Mouse (Mus musculus) frontal cortex, adult 2 months (tissue): ENCODE measurements around the gene Eef1a2. TPM values are rescaled to one million over a fixed set of nuclear protein-coding genes. Genes with fewer than 3 reads are reported as not detected.

ENCODE experiments used
- DNase-seq, 2 experiments: peaks; one replicate each; pipeline ENCODE4 v3.0.0; 2022; ENCODE audit warnings: low spot score in 1 of 2; ENCODE audit errors: extremely low spot score in 1 of 2
- polyA plus RNA-seq: library from polyadenylated mRNA; depleted of rRNA; stranded (reverse); fragments of >200 nt; gene quantifications from 2 replicates; pipeline ENCODE4 v1.2.3, GENCODE M21; 2012

Gene Eef1a2
- polyA plus RNA-seq, 1 experiment: 990 TPM

DNA sequence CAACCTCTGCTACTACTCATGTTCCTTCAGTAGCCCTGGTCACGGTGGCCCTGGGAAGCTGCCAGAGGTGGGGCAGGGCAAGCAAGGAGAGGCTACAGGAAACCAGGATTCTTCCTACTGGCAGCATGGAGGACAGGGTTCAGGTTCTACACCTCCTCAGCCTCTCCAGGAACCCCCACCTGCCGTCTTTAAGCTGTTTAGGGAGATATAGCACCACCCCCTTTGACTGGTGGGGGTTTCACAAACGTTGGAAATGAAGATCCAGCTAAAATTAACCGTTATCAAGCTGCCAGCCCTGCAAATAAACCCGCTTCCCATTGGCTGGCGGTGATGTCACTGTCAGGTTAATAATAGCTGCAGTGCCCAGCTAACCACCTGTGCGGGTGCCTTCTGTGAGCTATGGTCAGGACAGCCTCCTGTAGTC lies 2.3 kb upstream of the Eef1a2 start:
- peak; percentile 86 for DNase-seq

DNA sequence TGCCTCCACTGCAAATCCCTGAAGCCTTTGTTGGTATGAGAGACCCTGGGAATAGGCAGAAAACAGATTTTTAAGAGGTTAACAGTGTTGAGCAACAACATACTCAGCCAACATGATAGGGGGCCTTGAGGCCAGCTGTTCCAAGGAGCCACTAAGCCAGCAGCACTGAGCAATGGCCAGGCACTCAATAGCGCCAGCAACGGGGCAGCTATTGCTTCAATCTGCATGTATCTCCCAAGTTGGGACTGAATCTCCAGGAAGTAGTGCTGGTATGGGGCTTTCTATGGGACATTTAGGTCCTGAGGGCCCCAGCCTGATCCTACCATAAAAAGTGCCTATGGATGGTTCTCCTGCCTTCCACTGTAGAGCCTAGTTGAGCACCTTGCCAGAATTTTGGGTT lies 1.7 kb upstream of the Eef1a2 start:
- no peak for DNase-seq

DNA sequence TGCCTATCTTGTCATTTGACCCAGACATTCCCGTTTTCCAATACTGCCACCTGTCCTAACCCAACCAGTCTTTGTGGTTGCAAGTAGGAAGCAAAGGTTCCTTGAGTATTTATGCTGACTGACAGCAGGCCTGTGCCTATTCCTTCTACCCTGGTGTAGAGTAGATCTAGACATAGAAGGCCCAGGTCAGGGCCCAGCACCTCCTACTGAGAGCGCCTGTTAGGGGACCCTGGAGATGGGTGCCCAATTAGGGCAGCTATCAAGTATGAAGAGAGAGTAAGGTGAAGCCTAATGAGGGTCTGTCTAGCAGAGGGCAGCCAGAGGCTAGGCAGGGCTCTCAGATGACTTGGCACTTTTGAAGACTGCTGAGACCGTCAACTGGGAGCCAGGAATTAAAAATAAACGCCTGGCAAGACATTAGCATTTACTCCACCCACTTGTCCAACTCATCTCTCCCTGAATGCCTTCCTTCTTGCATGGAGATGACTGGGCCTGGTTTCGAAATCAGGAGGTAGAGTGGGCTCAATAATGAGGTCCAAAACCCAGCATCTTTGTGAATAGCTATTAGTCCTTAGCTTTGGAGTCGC lies 995 bp upstream of the Eef1a2 start:
- DNase-seq: peak in 1 of 2 experiments; percentile 11

DNA sequence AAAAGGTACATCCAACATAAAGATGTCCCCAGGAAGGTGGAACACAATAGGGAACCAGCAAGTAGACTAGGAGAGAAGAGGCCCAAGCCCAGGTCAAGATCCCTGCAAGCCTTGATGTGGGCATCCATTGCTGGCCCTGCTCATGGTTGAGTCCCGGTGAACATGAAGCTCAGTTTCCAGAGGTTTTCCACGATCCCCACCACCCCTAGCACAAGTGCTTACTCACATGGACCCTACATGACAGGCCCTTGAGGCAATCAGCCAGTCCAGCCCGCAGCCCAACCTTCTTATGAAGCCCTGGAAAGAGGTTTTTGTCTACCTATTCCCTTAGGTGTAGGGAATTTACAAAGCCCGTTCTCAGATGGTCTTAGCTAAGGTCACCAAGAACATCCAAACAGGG lies 366 bp upstream of the Eef1a2 start:
- DNase-seq: peak in 1 of 2 experiments; percentile 14

DNA sequence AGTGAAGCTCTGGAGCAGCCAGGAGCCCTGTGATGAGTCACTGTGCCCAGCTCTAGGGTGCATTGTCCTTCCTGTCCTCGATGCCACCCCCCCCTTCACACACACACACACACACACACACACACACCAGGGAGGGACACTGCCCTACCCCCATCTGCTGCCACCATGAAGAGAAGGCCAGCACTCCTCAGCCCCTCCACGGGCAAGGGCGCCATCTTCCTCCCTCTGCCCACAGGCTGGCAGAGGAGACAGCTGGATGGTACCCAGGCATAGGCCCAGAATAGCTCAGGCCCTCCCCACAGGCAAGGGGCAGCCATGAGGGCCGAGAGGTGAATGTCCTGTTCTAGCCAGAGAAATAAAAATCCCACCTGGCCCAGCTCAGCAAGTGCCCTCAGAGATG lies 1.0 kb downstream of the Eef1a2 start:
- peak; percentile 28 to 42 for DNase-seq

DNA sequence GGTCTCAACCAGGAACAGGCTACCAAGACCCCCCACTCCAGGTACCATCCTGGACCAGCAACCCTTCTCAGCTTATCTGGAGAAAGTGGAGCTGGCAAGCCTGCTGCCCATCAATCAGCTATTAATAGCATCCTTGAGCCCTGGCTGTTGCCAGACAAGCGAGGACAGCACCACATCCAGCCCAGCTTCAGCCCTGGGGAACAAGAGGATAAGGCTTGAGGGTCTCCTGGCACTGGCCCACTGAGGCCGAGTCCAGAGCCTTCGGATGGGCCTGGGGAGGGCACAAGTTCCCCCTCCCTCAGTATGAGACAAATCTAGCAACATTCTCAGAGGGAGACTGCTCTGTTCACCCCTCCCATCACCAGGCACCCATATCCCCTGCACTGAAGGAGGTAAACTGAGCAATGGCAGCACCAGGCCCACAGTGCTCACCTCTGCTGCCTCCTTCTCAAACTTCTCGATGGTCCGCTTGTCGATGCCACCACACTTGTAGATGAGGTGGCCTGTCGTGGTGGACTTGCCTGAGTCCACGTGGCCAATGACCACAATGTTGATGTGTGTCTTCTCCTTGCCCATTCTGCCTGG lies 1.9 kb downstream of the Eef1a2 start:
- no peak for DNase-seq

DNA sequence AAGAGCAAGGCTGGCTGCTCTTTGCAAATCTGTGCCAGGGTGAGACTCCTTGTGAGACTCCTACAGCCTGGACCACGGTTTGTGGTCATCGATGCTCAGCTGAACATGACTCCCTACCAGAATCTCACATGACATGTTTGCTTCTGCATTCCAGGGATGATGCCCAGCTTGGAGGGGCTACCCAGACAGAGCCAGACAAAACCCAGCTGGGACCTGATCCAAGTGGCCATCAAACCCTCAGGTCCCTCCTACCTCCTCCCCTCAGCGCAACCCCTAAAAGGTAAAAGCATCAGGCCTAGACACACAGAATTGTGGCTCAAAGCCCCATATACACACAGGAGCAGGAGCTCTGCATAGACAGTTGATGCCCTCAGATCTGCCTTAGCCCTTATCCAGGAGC lies 2.5 kb downstream of the Eef1a2 start:
- no peak for DNase-seq

DNA sequence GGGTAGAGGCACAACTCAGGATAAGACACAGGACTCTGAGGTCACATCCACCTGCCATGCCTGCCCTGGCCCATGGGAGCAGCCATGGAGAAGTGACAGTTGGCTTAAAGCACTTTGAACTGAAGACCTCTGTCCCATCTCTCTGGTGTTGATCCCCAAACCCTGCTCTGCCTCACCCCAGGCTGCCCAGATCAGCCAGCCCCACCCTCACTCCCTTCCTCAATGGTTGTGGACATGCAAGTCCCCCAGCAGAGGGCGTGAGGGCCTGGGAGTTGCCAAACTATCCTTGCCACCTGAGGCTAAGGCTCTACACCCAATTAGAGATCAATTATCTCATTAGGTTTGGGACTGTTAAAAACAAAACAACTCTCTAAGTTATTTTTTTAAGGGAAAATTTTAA lies 3.0 kb downstream of the Eef1a2 start:
- DNase-seq: no peak

DNA sequence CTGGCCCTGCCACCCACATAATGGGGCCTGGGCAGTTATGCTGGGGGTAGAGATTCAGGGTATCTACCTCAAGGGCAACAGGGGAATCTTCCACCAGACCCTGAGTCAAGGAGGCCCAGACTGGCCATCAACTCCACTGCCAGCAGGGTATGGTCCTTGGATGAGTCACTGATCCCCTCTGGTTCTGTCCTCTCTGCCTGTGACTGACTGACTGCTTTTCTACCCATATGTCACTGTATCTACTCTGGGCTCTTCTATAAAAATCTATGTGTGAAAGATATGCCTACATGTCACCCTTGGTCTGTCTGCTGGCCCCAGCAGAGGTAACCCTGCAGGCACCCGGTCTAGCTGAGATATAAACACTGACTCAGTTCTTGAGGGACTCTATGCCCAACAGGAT lies 3.7 kb downstream of the Eef1a2 start:
- DNase-seq: no peak

DNA sequence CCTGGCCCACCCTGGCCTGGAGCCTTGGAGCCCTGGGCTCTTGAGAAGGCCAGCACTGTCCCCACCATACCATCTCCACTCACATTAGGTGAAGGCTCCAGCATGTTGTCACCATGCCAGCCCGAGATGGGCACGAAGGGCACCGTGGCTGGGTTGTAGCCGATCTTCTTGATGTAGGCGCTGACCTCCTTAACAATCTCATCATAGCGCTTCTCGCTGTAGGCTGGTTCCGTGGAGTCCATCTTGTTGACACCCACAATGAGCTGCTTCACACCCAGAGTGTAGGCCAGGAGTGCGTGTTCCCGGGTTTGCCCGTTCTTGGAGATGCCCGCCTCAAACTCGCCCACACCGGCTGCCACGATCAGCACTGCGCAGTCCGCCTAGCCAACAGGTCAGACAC lies 4.1 kb downstream of the Eef1a2 start:
- peak in 1 of 2 experiments; percentile 37 for DNase-seq

DNA sequence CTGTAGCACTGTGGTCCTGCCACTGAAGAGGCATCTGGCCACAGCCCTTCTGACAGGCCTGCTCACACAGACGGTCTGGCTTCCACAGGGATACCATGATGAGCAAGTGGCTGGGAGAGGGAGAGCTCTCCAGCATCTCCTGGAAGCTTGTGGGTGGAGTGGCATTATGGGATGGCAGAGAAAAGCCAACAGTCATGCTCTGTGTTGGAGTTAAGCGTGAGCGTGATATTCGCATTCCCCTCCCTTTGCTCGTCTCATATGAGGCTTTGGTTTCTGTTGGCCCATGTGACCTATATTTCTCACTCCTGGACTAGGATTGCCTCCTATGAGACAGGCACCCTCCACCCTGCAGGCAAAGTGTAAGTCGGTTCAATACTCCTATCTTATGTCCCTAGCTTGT lies 6.5 kb downstream of the Eef1a2 start:
- peak in 1 of 2 experiments; percentile 81 for DNase-seq

DNA sequence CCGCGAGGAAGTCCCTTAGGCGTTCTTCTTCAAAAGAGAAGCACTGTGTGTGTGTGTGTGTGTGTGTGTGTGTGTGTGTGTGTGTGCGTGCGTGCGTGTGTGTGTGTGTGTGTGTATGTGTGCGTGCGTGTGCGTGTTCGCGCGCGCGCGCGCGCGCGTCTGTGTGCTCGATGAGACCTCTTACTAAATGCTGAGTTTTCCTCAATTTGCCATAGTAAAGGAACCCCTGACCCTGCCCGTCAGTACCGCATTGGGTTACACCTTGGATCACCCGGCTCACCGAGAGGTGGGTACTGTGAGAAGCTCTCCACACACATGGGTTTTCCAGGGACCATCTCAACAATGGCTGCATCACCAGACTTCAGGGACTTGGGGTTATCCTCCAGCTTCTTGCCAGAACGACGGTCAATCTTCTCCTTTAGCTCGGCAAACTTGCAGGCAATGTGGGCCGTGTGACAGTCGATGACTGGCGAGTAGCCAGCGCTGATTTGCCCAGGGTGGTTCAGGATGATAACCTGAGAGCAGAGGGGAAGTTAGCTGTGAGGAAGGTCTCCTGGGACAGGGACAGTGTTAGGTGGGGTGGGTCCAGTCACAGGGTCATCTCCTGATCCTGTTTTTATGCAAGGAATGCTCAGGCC lies 8.4 kb downstream of the Eef1a2 start:
- DNase-seq: no peak

DNA sequence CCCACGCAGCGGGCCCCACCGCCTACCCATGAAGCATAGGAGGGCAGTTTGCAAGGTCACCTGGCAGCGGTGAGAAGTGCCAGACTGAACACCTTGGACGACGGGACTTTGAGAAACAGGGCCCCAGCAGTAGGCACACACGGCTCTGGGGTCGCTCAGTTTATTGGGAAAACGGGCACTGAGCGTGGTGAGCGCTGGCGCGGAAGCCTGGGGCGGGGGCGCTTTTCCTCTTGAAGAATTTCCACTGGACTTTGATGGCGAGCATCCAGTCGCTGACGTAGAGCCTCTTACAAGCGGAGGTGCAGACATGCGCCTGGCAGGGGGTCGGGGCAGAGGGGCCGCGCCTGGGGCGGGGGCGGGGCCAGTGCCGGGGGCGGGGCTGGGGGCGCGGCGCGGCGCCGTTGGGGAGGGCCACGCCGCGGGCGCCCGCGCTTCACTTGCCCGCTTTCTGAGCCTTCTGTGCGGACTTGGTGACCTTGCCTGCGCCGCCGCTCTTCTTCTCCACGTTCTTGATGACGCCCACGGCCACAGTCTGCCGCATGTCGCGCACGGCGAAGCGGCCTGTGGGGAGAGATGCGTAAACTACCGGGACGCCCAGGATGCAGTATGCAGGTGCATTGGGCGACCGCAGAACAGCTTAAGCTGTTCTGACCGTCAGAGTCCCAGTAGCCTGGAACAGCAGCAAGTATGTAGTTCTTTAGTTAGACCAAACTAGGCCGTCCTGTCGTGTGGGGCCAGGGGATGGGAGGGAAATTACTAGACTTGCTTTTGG lies 9.1 kb downstream of the Eef1a2 start:
- DNase-seq: no peak

DNA sequence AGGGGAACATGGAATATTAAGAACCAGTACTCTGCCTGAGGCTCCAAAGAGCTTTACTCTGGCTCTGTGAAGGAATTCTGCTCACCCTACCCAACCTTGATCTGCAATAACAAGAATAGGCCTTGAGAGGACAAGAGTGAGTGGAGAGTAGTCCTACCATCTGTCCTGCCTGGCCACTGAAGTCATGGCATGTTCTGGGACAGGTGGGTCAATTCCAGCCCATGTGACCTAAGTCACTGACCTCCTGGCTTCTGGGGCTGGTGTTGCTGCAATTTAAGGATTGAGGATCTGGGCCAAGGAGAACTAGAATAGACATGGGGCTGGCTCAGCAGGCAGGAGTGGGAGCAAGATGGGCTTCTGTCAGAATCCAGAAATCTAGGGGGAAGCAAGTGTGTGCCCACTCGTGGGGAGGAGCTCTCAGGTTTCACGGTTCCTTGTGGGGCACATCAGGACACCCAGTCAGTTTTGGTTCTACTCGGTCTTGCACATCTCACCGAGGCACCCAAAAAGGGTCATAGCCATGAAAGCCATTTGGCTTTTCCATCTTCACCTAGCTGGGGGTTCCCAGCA lies 9.8 kb downstream of the Eef1a2 start:
- DNase-seq: no peak

DNA sequence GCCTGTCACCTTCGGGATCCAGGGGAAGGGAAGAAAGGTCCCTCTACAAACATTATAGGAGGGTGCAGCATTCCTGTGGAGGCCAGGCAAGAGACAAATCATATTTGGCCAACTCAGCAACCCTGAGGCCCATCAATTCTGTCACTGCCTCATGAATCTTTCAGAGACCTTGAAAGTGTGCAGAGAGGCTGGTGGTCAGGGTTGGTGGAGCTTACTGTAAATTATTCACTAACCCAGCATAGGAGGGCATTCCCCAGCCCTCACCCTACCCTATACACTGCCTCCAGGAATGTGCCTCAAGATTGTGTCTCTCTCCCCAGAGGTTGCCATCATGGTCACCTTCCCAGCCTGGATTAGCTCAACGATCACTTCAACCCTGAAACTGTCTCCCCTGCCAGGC lies 12.1 kb downstream of the Eef1a2 start:
- DNase-seq: no peak

DNA sequence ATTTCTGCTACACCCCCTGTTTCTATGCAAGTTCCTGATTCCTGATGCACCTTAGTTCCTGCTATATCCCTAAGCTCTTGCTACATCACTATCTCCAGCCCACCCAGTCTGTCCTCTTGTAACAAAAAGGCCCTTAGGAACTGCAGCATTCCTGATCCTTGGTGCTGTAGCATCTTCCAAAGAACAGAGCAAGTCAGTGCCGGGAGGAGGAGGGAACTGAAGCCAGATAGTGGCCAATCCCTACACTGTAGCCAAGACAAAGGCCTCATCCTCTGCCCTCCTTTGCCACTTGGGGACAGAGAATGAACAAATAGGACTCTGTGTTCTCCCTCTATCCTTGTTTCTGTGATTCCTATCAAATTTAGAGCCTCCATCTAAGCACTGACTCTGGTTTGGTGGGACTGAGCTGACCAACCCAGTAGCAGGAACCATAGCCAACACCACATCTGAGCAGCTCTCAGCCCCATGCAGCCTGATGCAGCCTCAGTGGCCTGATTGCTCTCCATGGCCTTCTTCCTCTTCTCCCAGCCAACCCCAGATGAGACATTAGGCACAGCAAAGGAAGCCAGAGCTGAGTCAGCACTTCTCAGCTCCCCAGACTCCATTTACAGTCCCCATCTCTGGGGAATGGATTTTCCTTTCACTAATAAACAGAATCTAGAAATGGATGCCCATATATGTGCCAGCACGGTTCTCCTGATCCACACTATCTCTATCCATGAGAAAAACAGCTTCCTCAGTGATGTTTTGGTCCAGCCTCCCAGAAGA lies 13.1 kb downstream of the Eef1a2 start:
- DNase-seq: no peak

DNA sequence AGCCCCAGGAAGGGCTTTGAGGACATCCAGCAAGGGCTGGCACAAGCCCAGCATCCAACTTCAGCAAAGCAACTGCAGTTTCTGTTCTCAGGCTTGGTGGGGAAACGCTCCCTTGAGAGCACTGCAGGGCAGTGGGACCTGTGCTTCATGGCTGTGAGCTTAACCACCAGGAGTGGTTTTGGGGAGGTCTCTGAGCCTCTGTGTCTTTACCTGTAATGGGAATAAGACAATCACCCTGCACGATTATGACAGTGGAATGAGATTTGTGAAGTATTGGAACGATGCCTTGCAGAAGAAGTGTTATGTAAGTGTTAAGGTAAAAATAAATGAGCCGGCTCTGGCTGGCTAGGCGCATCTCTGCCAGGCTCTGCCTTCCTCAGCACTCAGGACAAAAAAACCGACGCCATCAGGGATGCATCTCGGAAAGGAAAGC lies 14.1 kb downstream of the Eef1a2 start:
- peak in 1 of 2 experiments; percentile 82 for DNase-seq

DNA sequence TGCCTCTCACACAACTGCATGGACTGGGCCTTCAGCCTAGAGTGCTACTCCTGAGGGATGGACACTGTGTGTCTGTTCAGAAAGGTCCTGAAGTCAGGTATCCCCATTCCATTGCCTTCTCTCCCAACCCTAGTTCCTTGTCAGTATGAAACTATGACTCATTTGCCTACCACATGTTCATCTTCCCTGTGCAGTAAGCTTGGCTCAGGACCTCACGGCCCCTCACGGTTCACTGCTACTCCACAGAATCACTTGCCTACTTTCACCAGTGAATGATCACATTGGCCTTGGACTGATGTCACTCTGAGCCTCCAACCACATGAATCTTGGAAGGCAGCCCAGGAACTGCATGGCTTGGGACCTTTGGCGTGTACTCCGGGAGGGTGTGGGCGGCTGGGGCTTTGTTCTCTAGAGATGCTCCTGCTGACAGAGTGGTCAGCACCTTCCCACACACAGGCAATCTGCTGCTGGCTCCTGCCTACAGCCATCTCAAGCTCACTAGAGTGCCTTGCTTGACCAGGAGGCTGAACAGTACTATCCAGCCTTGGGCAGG lies 17.1 kb downstream of the Eef1a2 start:
- DNase-seq: no peak

DNA sequence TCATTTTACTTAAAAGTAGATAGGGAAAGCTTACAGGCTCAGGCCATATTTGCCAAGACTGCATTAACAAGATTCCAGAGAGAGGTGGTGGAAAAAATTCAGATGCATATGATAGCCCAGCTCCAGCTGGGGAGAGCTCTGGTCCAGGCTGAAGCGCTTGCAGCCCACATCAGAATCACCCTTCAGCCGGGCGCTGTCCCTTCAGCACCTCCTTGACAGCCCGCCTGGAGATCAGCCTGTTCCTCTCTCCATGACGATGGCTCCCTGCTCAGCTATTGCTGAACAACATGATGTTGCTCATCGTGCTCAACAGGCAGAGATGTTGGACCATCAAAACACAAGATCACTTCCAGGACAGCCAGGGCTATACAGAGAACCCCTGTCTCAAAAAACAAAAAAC lies 19.9 kb downstream of the Eef1a2 start:
- no peak for DNase-seq

DNA sequence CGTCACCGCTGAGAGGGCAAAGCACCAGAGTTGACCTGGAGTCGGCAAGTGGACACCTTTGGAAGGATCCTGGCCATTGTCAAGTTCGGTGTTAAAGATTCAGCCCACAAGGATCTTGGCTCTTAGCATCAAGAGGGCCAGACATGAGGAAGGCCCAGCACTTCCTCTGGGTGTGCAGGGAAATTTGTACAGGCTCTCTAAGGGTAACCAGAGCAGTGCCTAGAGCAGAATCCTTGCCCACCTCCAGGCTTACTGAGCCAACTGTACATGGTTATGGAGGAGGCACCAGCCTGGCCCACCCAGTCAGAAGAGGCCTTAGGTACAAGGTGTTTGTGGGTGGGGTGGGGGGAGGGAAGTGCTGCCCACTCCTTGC lies 21.4 kb downstream of the Eef1a2 start:
- no peak for DNase-seq
